Mouse (Mus musculus) lung, adult 2 months (tissue): ENCODE measurements around the gene Gm28308.

Experiments
- CTCF ChIP-seq: fragments of 200-500 bp; IDR thresholded peaks from 2 replicates; pipeline ENCODE4 v1.5.1; 2011; ENCODE audit warnings: mild to moderate bottlenecking, low read length, control low read depth; ENCODE audit not compliant: insufficient read depth
- POLR2A ChIP-seq: fragments of 200-500 bp; IDR thresholded peaks from 2 replicates; pipeline ENCODE4 v1.6.1; 2011; ENCODE audit warnings: low read depth, mild to moderate bottlenecking, control low read depth, low read length, borderline replicate concordance; ENCODE audit errors: extremely low read depth

- TF ChIP-seq POLR2A (no peak), CTCF (no peak)
These were observed 21.4 kb upstream of the Gm28308 start for GRCm38 (mm10) chr6:52234428-52235140.
